Mouse (Mus musculus) cerebral cortex, adult 2 months (tissue): ENCODE data around the gene Myom3.

Experiments used
- WGBS: fragments of 180-500 bp; shearing (Covaris S2); methylation state at CpG from one replicate; pipeline ENCODE4 v1.1.7; 2018; 5-methylcytosine and 5-hydroxymethylcytosine counted together

Gene Myom3

DNA sequence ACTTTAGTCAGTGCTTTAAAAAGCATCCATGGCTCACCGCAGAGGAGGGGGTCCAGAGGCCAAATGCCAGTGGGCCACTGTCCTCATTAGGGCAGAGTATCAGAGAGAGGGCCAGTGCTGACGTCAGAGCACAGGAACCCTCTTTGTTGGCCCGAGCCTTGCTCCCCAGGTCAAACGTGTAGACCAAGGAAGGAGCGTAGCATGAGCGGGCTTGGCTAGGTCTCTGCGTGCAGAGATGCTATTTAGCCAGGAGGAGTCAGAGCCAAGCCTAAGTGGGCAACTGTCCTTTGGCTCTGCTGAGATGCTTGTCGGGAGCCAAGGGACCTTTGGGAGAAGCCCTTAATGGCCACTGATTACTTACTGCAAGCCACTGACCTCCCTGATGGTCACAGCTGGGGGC is 1.5 kb downstream of the Myom3 start:
- WGBS, result 79% methylated on average over 8 of the region's 8 CpGs

DNA sequence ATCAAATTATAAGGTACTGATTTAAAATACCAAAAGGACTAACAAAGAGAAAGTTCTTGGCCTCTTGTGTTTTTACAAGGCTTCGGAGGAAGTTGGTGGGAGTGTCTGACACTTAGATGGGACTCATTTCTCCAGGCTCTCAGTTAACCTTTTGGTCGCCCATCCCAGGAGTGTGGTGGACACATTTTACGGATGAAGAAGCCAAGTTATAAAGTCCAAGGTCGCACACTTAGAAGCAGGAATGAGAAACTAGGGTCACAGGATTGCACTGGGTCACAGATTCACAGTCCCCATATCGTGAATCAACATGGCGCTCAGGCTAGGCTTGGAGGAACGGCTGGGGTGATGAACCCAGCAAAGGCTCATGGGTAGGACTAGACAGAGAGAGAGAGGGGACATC is 2.1 kb downstream of the Myom3 start:
- WGBS, result 92% methylated on average over 7 of the region's 7 CpGs

DNA sequence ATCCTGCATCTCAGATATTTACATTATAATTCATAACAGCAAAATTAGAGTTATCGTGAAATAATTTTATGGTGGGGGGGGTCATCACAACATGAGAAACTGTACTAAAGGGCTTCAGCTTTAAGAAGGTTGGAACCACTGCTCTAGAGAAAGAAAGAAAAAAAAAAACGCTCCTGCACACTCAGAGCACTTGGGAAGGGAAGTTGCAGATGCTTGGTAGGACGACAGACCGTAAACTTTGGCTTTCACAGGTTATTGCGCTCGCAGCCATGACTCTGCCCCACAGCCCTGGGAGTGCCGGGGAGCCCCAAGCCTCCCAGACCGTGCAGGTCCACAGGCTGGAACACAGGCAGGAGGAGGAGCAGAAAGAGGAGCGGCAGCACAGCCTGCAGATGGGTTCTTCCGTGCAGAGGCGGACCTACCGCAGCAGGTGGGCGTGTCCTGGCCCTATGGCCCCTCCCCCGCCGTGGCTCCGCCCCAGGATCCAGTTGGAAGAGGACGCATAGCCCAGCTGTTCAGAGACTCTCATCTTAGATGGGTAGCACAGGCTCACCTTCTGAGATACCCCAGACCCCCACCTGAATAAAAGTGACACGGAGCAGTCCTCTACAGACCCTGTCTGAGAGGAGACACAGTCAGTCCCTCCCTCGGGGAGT is 2.9 kb downstream of the Myom3 start:
- WGBS, result 11% methylated on average over 19 of the region's 19 CpGs

- 93% methylated on average over 13 of the region's 13 CpGs for WGBS
Measured at GRCm38 (mm10) chr4:135764700-135765099, 5.2 kb downstream of the Myom3 start.

GRCm38 (mm10) chr4:135765707-135766106 is 6.2 kb downstream of the Myom3 start:
- WGBS, result 79% methylated on average over 8 of the region's 8 CpGs

DNA sequence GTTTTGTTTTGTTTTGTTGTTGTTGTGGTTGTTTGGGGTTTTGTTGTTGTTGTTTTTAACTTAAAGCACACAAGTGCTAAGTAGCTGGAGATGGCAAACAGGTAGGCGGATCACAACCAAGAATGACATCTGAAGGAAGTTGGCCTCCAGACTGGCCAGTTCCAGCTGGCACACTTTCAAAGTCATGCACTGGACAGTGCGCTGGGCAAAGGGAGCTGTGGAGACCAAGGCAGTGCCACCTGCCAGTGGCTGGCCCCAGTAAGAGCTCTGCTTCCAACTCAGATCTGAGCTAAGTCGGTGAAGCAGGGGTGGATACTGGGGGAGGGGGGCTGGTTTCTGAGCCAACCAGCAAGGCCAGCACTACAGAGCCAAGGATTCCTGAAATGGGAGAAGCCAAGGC is 7.5 kb downstream of the Myom3 start:
- WGBS, result 53% methylated on average over 3 of the region's 3 CpGs

DNA sequence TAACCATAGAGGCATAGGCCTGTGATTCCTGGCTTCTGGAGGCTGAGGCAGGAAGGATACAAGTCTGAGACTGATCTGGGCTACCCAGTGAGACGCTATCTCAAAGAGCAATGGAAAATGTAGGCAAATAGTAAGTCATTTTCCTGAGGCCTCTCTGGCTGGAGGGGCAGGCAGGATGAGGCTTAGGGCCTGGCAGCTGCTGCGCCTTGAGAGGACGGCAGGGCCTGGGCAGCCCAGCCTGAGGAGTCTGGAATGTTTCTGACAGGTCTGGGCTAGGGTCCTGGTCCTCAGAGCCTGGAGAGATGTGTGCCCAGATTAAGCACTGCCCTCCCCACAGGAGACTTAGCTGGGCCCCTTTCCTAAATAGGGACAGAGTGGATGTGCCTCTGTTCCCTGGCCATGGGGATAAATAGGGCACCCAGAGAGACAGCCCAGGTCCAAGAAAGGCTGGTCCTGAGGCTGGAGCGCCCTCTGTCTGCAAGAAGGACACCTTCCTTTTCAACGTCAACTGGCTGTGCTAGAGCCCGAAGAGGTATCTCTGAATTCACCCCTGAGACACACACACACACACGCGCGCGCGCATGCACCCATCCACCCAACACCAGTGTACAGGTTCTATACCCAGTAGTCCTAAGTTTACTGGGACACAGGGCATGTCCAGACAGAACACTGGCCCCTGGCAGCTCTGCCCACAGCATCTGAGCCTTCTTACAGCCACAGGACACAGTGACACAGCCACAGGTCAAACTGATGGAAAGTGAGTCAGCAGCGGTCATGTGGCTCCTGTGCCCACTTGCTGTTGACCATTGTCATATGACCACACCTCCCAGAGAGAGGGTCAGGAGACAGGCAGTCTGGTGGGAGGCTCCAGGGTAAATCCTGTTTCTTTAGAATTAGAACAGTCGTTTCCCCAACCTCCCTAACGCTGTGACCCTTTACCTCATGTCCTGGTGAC is 9.3 kb downstream of the Myom3 start:
- WGBS, result 65% methylated on average over 14 of the region's 14 CpGs

- 92% methylated on average over 18 of the region's 18 CpGs for WGBS
Measured at GRCm38 (mm10) chr4:135770611-135771305, 11.2 kb downstream of the Myom3 start.

DNA sequence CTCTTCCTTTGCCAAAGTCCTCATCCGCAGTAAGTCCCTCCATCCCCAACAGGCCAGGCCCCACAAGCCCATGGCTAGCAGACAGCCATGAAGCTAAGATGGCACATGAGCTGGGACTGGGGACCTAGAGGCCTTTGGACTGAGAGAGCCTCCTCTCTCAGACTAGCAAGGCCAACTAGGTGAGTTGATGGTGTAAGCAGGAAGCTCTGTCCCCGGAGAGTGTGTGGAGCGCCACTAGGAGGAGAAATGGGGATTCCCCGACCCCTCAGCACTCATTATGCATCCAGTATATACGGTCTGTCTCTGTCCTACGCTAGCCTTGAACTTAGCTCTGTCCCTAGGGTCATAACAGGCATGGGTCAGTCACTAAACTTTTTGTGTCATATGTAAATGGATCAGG is 12.1 kb downstream of the Myom3 start:
- 90% methylated on average over 6 of the region's 6 CpGs for WGBS

DNA sequence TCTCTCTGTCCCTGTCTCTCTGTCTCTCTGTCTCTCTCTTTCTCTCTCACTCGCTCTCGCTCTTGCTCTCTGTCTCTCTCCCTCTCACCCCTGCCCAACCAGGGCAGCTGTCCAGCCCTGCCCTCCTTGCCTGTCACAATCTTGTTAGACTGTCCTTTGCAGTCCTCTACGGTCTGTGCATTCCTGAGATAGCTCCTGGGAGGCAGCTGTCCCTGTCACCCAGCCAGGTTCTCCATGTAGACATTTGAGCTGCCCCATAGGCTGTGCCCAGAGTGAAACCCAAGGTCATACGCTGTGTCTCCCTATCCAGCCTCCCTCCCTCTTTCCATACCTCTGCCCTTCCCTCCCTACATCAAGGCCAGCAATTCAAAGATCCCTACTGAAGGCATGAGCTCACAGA is 13.2 kb downstream of the Myom3 start:
- WGBS, result 87% methylated on average over 4 of the region's 4 CpGs

DNA sequence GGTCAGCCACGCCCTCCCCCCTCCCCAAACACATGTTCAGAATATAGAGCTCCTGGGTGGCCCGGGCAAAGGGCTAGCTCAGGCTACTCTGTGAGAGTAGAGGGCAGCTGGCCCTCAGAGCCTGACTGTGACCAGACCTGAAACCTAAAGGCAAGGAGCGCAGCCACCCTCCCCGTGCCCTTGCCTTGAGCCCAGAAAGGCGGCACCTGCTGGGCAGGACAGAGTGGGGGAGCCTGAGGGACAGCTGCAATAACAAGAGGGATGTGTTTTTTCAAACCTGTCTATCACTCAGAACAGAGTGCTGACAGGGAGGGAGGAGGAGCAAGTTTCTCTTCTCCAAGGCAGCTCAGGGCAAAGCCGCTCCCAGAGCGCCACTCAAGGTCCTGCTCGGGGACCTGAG is 15.0 kb downstream of the Myom3 start:
- 69% methylated on average over 8 of the region's 8 CpGs for WGBS

DNA sequence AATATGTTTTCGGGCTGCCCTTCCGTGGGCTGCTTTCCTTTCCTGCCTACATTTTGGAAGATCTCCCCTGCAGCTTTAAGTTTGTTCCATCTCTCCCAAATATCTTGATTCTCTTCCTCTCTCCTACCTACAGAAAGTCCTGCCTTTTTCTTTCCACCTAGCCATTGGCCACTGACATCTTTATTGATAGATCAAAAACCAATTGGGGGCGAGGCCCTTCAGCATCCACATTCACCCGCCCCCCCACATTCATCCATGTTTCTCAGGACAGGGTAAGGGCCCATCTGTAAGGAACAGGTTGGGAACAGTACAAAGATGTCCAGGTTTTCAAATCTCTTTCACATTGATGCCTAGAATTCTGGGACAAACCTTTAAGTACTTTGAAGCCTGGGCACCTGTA is 17.3 kb downstream of the Myom3 start:
- 94% methylated on average over 4 of the region's 4 CpGs for WGBS

DNA sequence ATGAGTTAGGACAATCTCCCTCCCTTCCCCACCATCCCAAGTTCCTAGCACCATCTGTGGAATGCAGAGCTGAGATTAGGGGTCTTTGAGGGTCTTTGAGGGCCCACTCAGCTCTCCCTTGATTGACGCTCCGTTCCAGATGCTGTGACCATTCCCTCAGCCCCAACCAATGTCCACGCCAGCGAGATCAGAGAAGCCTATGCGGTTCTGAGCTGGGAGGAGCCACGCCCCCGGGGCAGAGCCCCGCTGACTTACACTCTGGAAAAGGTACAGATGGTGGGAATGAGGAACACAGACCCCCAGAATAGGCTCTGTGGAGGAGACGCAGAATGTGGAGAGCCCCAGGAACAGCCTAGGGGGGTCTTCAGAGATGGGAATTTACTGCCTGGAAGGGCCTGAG is 20.1 kb downstream of the Myom3 start:
- WGBS, result 86% methylated on average over 9 of the region's 9 CpGs

- 73% methylated on average over 3 of the region's 3 CpGs for WGBS
Measured at GRCm38 (mm10) chr4:135780255-135780654, 20.7 kb downstream of the Myom3 start.

GRCm38 (mm10) chr4:135781304-135781703 is 21.8 kb downstream of the Myom3 start:
- WGBS, result 79% methylated on average over 5 of the region's 5 CpGs

DNA sequence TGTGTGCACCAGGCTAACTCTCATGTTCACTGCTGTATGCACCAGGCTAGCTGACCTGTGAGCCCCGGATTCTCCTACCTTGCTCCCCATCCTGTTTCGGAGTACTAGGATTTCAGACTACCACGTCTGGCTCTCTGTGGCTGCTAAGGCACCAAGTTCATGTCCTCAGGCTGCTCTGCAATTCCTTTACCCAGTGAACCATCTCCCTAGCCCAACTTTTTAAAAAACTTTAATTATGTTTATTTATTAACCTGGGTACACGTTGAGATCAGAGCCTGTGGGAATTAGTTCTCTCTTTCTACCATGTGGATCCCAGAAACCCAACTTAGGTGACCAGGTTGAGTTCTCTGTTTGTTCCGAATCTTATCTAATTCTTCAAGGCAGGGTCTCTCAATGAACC is 27.1 kb downstream of the Myom3 start:
- WGBS, result 93% methylated on average over 5 of the region's 5 CpGs

- 92% methylated on average over 6 of the region's 6 CpGs for WGBS
Measured at GRCm38 (mm10) chr4:135787271-135787670, 27.8 kb downstream of the Myom3 start.

DNA sequence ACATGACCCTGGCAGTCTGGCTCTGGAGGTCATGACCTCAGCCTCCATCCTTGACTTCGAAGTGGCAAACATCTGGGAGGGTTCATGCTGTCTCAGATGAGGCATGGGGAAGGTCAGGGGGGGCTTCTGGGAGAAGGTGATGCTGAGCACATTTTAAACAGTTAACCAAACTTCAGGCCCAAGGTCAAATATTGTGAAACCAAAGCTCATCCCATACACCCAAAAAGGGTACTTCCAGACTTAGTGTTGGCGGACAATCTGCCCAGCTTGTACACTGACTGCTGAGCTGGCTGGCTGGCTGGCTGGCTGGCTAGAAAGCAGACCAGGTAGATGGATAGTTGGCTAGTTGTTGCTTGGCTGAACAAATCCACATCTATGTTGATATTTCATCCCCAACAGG is 29.6 kb downstream of the Myom3 start:
- WGBS, result 73% methylated on average over 2 of the region's 2 CpGs

DNA sequence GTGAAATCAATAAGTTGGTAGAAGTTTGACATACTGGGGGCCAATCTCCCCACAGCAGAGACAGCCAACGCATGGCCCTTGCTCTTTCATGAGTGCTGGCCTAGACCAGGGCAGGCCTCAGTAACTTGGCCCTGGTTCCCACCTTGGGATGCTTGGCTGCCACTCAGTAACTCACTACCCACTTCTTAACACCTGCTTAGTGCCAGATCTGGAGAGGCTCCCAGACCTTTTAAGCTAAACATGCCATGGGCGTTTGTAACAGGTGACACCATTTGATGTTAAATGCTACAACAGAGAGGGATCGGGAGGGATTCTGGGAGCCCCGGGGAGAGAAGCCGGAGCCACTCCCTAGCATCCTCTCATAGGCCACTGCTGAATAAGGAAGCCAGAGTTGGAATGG is 33.3 kb downstream of the Myom3 start:
- WGBS, result 90% methylated on average over 5 of the region's 5 CpGs

- 40% methylated on average over 11 of the region's 11 CpGs for WGBS
Measured at GRCm38 (mm10) chr4:135797931-135798330, 38.4 kb downstream of the Myom3 start.

GRCm38 (mm10) chr4:135801543-135801942 is 42.0 kb downstream of the Myom3 start:
- 16% methylated on average over 8 of the region's 8 CpGs for WGBS

GRCm38 (mm10) chr4:135803299-135803698 is 43.8 kb downstream of the Myom3 start:
- WGBS, result 58% methylated on average over 4 of the region's 4 CpGs

- 81% methylated on average over 5 of the region's 5 CpGs for WGBS
Measured at GRCm38 (mm10) chr4:135804169-135804568, 44.7 kb downstream of the Myom3 start.
